Mouse (Mus musculus): ENCODE data around the gene Cyp2w1.

DNA sequence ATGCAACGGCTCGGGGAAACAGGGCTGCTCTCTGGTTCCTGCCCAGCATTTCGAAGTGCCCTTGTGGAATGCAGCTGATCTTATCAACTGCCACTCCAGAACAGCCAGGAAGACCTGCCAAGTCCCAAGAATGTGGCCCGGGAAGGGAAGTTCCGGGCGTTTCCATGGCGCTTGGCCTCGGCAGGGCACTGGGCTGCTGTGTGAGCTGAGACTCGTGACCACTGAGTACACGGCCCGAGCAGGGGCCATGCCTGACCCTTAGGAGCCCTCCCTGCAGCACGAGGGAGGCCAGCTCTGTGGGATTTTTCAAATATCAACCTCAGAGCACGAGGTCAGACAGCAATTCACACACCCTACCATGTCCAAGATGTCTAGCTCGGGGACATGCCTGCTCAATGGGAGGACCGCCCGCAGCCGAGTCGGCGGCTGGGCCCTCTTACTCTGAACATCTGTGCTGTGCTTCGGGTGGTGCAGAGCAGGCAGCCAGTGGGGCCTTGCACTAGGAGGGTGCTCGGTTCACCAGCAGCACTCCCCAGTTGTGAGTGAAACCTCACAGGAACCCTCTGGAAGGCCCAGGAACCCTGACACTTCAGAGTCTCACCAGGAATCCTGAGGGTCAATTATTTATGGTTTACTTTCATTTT is 26.7 kb downstream of the Cyp2w1 start:
- TF ChIP-seq CTCF (IDR thresholded peaks at IDR 0.05; ENCODE audit: low read depth, low read length) (no peak), POLR2A (IDR thresholded peaks at IDR 0.05; ENCODE audit: extremely low read depth, insufficient read depth, low read length) (no peak)

Measured in liver, adult 2 months (tissue).